Mouse (Mus musculus) granulocyte monocyte progenitor cell, adult 5-6 weeks (primary cell): ENCODE data around the gene Kmt2c. TPM values are rescaled to one million over a fixed set of nuclear protein-coding genes. Genes with fewer than 3 reads are reported as not detected.
A peak's percentile ranks its signal among the peaks of the same experiment; 100 is the strongest.
"Not testable (repeated sequence)": the region's sequence is repeated elsewhere in the genome, so short reads cannot be mapped to it uniquely, and the experiment has no call there.

ENCODE experiments used
- ATAC-seq: replicated peaks from 2 replicates; pipeline ENCODE4 v1.8.0; 2016; ENCODE audit warnings: mild to moderate bottlenecking, moderate TSS enrichment, inconsistent platforms; ENCODE audit not compliant: poor library complexity, severe bottlenecking
- total RNA-seq, 2 experiments: library from RNA; stranded (forward) in 1 of 2; stranded (reverse) in 1 of 2; fragments of 200-712, 200-1000 nt in 1 of 2; fragments of >200 nt in 1 of 2; fragmentation: Nextera tagmentation in 1 of 2; gene quantifications; 2 replicates each; pipeline ENCODE4 v1.2.3; 2014 to 2017

The Kmt2c gene
- total RNA-seq, 2 experiments from 2014 or later, result 29.7 to 48.6 TPM

DNA sequence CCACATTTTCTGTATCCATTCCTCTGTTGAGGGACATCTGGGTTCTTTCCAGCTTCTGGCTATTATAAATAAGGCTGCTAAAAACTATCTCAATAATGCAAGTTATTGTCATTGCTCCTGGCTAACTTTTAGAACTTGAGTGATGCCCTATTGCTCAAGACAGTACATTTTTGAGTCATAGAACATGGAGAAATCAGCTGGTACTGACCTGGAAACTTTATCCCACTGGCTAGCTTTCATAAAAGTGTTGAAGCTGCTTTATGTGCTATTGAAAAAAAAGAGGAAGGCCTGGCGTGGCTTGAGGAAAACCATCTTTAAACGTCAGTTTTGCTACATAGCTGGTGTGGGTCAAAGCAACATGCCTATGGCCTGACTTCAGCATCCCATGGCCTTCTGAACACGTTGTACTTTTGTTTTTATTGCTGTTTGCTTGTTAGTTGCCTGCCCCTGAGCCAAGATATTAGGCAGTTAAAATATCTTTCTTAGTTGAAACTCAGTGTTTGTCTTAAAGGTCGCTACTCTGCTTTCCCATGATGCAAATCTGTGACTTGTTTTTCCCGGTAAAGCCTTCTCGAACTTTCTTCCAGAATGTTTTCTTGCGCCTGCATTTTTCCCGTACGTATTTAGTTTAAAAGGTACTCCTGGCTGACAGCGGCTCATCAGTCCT, 252.6 kb downstream of the Kmt2c start:
- 0 out of 2 replicates have a peak, but pooled peaks have one; percentile 27 for ATAC-seq

DNA sequence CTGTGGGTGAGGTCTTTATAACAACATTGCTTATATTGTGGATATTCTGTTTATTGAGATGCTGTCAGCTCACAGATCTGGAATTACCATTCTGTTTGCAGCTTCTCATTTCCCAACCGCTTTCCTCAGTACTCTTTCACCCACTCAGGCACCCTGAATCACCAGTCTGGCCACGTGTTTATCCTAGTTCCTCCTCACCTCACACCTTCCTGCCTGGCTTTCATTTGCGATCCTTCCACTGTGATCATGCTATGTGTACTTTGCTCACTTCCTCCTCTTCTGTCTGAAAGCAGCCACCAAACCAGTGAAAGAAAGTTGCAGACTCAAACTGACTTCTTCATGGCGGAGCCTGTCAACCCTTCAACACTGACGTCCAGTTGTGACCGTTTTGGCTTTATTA, 255.5 kb downstream of the Kmt2c start:
- ATAC-seq, result peak; percentile 66

DNA sequence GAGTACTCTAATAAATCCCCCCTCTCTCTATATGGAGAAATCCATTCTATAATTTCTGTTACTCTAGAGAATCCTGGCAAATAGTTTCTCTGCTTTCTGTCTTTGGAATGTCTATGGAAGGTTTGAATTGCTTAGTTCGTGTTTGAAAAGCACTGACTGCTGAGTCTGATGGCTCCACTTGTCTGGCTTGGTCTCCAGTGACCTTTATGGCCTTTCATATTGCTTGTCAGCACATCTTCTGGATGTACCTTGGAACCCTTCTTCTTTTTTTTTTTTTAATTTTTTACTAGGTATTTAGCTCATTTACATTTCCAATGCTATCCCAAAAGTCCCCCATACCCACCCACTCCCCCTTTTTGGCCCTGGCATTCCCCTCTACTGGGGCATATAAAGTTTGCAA, 274.2 kb downstream of the Kmt2c start:
- not testable (repeated sequence) for ATAC-seq

DNA sequence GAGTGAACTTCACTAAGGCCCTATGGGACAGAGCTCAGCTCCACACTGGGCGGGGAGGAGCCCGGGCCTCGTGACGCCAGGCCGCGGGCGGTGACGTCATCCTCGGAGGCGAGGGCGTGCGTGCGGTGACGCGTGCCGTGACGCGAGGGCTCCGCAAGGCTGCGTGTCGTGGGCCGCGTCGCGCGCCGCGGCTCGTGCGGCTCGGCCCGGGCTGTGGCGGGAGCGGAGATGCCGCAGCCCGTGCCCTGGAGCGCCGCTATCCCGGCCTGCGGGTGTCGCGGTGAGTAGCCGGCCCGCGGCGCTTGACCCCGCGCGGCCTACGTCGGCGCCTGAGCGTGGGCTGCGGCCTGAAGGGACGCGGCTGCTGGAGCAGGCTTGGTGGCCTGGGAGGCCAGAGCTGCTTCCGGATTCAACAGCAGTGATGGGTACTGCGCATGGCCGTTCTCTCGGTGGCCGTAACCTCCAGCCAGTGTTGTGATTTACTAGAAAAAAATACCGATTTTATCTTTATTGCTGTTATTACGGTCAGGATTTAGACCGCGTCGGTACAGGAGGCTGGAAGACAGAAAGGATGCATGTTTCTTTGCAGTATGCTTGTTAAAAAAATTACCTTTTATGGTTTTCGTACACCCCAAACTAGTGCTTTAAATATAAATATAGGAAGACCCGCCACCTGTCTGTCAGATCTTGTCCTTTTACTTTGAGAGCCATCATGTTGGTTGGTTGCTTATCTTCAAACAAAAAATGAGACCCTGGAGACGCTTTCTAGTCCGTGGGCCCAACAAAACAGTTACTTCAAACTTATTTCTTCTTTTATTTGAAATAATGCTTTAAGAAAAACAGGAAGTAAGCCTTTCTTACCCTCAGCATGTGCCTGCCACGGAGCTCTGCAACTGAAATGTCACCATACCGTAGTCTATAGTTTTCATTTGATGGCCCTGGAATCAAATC, 275.6 kb downstream of the Kmt2c start, which contains the start of gene E130116L18Rik:
Gene E130116L18Rik (minus strand): TSS at position 402 of the 951 bp plus-strand sequence.
- ATAC-seq, result peak; percentile 93

Other genes with a start within 250 kb of the Kmt2c start
- not detected in 2 replicates for gene Cct8l1, start 17.3 kb upstream of the Kmt2c start, total RNA-seq (2014; fragmentation: Nextera tagmentation)
- not detected in 2 replicates for gene Cct8l1, start 17.3 kb upstream of the Kmt2c start, total RNA-seq (2017)
- gene Xrcc2, start 207.0 kb upstream of the Kmt2c start, total RNA-seq (2014; fragmentation: Nextera tagmentation), result 15.2 and 21.9 TPM in 2 replicates
- gene Xrcc2, start 207.0 kb upstream of the Kmt2c start, total RNA-seq (2017), result 12.7 and 14.9 TPM in 2 replicates